Mouse (Mus musculus): ENCODE measurements around the gene Pdik1l.

- TF ChIP-seq POLR2A (IDR thresholded peaks at IDR 0.05; ENCODE audit: insufficient read length, low read depth) (no peak), MYOD1 (IDR thresholded peaks at IDR 0.05; ENCODE audit: control insufficient read depth in 1 of 3, insufficient read length in 2 of 3, low read depth in 2 of 3) (peak; percentile 14 to 85 (median 72)), USF1 (IDR thresholded peaks at IDR 0.05; ENCODE audit: low read depth) (no peak), REST (IDR thresholded peaks at IDR 0.05; ENCODE audit: insufficient read depth, insufficient read length) (no peak), CEBPB (IDR thresholded peaks at IDR 0.05; ENCODE audit: insufficient read depth, poor library complexity, severe bottlenecking) (no peak), SRF (IDR thresholded peaks at IDR 0.05; ENCODE audit: control insufficient read depth, insufficient read length, low read depth) (no peak), E2F4 (IDR thresholded peaks at IDR 0.05; ENCODE audit: insufficient read depth) (no peak), MAX (IDR thresholded peaks at IDR 0.05; ENCODE audit: low read depth) (no peak), MYOG (IDR thresholded peaks at IDR 0.05; ENCODE audit: control insufficient read depth in 1 of 3, insufficient read depth in 1 of 3, insufficient read length in 2 of 3, low read depth in 2 of 3) (peak; percentile 72 to 92 (median 88)), TCF12 (IDR thresholded peaks at IDR 0.05; ENCODE audit: insufficient read depth, poor library complexity, severe bottlenecking) (no peak)
Measured at GRCm38 (mm10) chr4:134307367-134308072, 19.8 kb upstream of the Pdik1l start.
